Mouse (Mus musculus) testis, adult 2 months (tissue): ENCODE data around the gene Gm10097.

Source experiments
- CTCF ChIP-seq: fragments of 200-500 bp; IDR thresholded peaks from 2 replicates; pipeline ENCODE4 v1.5.1; 2012; ENCODE audit warnings: low read depth, mild to moderate bottlenecking, inconsistent platforms, low read length, moderate library complexity; ENCODE audit not compliant: control insufficient read depth, insufficient read depth, insufficient replicate concordance
- POLR2A ChIP-seq: fragments of 200-500 bp; IDR thresholded peaks from 2 replicates; pipeline ENCODE4 v1.6.1; 2012; ENCODE audit warnings: low read depth, mild to moderate bottlenecking, inconsistent platforms, low read length, moderate library complexity; ENCODE audit not compliant: control insufficient read depth

GRCm38 (mm10) chr10:5057661-5058060, 11.3 kb upstream of the Gm10097 start:
- no peak for TF ChIP-seq CTCF
- no peak for TF ChIP-seq POLR2A
